Mouse (Mus musculus) kidney, adult 8-10 months (tissue): ENCODE measurements at regions not wholly inside any gene's neighbourhood (a gene's known extent, or its start where the extent isn't known, plus 50 kb on each side); places are given as distances from the start of the nearest gene placed in this dataset.

ENCODE experiments used
- DNase-seq, 2 experiments: peaks; one replicate each; pipeline ENCODE4 v3.0.0; 2022

DNA sequence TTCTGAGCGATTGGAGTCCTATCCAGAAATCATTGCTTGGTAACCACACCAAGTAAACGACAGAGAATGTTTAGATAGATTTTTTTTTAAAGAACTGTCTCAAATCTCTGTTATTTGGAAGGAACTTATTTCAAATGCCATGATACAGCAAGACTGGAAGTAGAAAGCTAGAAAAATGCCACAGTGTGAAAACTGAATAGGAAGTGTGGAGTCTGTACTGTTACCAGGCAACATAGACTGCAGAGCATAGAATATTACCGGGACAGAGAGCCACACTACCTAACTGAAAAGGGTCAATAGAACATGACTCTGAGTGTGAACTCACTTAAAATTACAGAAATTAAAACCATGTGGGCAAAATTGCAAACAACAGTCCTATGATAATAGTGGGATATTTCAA lies 52.4 kb upstream of the Adcy1 start:
- no peak for DNase-seq

DNA sequence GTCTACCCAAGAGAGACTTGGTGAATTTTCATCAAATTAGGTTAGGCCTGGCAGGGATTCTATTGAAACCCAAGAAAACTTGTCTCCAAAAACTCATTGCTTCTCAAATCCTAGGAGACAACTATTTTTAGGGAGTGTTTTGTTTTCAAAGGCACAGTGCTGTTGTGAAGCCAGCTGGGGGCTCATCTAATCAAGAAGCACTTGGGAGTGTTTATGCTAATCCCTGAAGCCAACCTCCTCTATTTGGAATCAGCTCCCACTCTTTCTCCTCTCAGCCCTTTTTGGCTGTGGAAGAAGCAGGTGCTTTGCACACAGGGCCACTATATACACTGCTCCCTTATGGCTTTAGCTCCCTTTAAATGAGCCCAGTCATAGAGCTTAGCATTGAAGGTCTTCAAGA lies 64.0 kb upstream of the Adcy1 start:
- no peak for DNase-seq

DNA sequence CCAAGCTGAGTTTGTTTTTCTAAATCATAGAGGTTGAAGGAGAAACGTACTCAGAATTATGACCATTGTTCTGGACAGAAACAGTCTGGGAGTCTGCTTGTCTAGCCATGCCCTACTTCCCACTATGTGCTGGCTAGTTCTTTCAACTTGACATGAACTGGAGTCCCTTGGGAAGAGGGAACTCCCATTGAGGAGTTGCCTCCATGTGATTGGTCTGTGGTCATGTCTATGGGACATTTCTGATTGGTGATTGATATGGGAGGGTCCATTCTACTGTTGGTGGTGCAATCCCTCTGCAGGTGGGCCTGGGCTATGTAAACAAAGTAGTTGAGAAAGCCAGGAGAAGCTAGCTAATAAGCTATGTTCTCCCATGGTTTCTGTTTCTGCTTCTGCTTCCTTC lies 64.5 kb upstream of the Adcy1 start:
- no peak for DNase-seq

DNA sequence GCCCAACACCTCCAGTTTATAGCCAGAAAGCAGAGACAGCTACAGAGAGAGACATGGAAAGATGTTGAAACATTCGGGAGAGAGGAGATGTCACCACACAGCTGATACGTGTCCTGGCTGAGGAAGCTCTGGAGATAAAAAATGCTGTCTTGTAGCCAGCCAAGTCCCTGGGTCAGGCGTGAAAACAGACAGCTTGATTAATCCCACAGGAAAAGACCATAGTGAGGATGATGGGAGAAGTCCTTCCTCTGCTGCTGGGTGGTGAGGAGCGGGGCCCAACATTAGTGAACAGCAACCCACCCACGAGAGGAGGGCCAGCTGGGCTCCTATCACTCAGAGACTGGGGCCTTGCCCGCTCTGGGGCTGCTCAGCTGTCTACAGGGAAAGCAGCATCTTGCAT lies 65.8 kb upstream of the Adcy1 start:
- no peak for DNase-seq

DNA sequence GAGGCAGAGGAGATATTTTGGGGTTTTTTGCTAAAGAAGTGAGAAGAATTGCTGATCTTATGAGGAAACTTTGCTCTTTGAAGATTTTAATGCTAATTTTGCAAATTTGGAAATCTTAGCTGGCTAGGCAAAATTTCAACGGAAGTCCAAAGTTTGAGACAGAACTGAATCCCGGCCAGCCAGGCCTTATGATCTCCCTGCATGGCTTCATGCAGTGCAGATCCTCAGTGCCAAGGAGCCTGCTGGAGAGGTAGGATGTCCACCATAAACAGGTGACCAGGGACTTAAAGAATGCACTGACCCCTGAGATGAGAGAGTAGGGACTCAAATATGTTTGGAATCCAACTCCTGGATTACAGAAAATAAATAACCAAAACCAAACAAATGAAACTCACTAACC lies 69.6 kb upstream of the Adcy1 start:
- DNase-seq: peak; percentile 47 to 71

DNA sequence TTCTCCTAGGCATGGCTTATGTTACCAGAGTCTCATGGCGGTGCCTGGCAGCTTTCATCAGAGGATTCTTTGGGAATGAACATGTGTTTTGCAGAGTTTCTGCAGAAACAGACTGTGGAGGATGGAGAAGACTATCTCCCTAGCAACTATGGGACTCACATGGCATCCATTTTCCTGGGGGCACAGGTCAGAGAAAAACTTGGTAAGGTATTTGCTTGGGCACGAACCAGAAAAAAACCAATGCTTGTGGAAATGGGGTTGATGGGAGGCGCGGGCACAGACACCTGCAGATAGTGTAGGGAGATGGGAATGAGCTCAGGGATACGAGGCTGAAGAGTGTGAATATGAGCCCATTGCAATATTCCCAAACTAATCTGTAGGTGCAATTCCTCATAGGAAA lies 71.7 kb upstream of the Adcy1 start:
- DNase-seq: no peak

DNA sequence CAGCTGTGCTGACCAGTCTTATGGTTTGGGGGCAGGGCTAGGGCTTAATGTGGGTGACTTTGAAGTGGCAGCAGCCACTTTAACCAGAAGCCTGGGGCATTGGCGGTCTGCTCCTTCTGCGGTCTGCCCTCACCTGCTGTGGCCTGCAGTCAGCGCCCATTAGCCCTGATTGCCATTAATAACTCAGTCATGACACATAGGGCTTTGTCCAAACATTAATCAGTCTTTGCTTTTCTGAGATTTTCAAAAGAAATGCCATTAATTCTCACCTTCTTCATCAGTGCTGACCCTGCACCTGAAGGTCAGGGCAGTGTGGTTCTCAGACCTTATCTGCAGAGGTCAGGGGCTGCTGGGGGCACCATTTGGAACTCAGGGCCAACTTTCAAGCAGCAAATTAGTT lies 72.6 kb upstream of the Adcy1 start:
- no peak for DNase-seq

DNA sequence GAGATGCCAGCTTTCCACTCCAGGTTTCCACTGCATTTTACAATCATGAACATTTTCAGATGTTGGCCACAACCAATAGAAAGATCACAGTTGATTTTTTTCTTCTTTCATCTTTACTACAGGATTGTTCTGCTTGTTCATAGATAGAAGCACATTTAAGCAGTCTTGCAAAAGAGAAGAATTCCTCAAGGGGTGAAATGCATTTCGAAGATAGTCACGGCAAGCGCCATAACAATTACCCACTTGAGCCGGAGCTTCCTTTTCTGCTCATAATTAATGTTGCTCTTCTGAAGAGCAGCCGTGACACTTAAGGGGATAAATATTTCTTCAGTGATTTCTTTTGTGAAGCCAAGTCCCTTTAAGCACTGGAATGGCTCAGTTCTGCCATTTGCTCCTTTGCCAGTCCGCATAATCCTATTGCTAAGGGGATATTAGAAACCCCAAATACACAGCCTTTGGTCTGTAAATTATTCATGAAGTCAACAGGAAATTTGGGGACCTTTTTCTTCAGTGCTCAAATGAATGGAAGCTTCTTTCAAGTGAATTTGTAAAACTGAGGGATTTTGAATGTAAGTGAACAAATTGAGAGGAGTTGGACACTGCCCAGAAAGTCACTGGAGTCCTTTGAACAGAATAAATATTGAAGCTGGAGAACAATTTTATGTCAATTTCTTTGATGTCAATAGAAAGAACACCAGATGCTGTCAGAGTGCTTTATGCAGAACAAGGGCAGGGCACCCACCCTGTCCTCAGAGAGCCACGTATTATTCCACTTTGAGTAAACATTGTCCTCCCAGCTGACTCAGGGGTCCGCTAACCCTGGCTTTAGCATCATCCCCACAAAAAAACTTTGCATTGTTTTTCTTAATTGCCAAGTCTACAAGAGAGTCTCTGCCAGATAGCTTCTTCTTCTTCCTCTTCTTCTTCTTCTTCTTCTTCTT lies 74.1 kb upstream of the Adcy1 start:
- DNase-seq: no peak

DNA sequence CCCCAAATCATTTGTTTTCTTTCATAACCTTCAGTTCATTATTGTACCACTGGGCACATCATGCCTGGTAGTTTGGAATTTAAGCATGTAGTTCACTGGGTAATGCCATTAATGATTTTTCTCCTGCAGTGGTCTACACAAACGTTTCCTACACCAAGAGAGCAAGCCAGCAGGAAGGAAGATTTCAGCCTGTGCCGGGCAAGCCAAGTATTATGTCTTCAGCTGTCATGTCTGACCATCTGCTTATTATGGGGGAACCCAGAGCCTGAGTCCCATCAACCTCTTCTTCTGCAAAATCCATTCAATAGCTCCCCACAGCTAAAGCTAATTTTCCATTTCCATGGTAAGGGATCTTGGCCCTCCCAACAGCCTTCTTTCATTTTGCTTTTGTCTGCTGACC lies 75.3 kb upstream of the Adcy1 start:
- no peak for DNase-seq

DNA sequence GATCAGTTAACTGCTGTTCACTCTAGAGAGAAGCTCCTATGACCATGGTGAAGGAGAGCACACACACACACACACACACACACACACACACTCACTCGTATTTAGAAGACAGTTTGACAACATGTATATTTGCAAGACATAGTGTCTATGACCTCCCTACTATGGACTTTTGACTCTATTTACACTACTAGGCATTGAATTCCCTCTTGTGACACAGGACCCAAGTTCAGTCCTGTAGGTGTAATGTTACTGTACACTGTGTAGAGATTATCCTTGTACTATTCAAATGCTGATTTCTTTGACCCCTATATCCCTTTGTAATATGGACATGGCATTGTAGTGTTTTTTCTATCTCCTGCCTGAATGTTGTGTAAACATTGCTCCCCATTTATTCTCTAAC lies 76.2 kb upstream of the Adcy1 start:
- DNase-seq: no peak

DNA sequence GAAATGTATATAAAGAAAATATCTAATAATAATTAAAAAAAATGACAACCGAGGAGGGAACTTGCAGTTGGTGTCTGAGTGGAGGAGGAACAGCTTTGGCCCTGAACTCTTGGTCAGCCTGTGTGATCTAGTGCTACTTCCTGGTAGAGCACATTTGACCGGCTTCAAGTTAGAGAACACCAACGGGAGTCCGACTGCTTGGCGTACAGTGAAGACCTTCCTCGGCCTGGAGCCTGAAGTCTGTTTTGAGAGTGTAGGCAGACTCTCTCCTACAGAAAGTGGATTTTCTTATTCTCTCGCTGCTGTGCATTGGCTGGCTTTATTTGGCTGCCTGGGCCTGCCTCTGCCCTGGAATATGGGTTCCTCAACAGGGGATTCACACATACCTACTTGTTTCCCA lies 81.2 kb upstream of the Adcy1 start:
- no peak for DNase-seq

DNA sequence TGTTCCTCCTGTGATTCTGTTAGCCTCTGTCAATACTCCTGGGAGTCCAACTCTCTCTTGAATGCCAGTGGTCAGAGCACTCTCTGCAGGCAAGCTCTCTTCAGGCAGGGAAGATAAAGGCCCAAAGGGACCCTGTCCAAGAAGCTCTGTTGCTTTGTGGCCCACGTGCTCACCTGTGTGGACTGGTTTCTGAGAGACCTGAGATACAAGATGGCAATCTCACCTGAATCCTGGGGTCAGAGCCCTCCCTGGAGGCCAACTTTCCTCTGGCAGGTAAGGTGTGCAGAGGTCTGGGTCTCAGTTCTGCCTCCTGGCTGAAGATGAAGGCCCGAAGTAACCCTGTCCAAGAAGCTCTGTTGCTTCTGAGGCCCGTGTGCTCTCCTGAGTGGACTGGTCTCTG lies 83.6 kb upstream of the Adcy1 start:
- no peak for DNase-seq

DNA sequence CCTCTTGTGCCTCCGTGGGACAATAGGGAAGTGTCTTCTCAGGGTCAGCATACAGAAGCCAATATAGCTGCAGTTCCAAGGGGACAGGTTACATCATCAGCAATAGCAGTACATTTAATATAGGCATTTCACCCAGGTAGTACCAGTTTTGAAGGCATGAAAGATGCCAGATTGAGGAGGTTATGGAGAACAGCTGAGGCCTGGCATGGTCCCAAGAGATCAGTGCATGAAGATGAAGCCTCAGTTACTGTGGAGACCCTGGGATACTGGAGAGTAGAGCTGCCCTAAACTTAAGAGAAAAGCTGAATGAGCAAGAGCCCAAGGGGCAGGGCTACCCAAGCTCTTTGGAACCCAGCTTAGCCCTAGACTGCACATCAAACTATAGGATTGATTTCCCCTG lies 94.1 kb upstream of the Adcy1 start:
- no peak for DNase-seq

DNA sequence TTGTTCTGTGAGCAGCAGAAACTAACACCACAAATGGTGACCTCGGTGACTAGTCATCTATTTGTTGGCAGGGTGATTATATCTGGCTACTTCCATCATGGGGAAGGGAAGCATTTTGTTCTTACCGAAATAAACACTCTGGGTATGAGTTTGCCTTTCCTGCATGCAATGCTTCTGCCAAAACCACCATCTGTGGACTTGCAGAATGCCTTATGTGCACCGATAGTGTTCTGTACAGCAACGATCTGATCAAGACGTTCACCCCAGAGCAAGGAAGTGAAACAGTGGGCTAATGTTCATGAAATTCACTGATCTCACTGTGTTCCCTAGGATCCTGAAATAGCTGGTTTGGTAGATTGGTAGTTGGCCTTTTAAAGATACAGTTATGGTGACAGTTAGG lies 96.3 kb upstream of the Adcy1 start:
- DNase-seq: no peak

DNA sequence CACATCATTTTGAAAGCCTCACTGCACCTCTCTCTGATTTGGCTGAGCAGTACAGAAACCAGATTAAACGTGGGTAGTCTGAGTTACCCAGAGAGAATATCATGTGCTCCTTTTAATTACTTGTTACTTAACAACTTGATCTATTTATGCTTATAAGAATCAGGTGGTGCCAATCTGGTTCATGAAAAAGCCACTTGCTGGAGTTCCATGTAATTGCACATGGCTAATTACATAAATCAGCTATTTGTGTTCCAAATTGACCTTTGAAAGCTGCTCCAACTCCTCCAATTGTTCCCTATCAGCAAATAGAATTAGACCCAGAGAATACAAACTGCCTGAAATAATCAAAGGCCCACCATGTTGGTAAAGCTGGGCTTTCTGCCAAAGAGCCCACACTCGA lies 98.8 kb upstream of the Adcy1 start:
- no peak for DNase-seq

DNA sequence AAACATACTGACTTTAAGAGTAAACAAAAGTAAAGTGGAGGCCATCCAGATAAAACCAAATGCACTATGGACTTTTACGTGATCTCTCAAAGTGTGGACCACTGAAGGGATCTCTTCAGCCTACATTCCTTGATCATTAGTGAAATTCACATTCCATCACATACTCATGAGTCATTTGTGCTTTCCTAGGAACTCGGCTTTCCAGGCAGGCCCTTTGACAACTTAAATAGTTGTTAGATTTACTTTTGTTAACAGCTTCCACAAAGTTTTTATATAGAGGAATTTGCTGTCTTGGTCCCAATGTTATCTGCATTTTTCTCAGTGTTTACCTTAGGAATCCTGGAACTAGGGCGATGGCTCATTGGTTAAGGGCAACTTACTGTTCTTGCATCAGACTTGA lies 99.7 kb upstream of the Adcy1 start:
- DNase-seq: no peak

DNA sequence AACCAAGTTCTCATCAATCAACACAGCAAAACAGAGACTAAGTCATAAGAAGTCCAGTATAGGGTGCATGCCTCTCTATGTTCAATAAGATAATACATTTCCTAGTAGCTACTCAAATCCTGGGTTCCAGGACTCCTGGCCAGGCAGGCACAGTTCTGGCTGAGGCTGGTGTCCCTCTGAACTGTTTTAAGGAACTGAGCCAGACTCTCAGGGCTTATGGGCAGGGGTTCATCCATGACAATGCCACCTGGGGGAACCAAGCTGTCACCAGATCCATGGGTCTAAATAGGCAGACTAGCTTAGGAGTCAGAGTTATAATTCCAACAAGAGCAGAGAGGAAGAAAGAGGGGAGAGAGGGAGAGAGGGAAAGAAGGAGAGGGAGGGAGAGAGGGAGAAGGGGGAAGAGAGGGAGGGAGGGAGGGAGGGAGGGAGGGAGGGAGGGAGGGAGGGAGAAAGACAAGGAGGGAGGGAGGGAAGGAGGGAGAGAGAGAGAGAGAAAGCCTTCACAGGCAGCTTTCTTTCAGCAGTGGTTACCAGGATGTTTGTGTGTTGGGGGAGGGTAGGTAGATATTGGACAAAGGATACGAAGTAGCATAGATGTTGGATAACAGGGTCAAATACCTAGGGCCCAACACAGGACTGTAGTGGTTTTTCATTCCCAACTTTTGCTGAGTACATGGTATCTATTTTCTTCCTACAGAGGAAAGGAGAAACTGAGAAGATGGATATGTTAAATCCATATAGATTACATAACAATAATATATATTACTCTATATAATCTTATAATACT lies 100.3 kb upstream of the Adcy1 start:
- no peak for DNase-seq

DNA sequence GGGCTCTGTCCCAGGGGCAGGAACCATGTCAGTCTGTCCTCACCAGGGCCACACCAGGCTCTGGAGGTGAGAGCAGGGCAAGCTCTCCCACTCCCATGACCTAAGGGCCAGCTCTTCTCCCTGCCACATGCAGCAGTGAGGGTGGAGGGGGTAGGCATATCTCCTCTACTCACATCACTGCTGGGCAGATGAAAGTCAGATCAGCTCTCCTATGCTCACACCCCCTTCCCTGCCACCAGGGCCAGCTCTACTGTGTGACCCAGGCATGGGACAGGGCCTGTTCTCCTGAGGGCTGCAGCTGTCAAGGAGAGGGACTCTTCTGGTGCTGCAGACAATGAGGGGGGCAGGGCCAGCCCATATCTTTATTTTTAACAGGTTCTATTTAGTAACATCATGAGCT lies 101.0 kb upstream of the Adcy1 start:
- no peak for DNase-seq

DNA sequence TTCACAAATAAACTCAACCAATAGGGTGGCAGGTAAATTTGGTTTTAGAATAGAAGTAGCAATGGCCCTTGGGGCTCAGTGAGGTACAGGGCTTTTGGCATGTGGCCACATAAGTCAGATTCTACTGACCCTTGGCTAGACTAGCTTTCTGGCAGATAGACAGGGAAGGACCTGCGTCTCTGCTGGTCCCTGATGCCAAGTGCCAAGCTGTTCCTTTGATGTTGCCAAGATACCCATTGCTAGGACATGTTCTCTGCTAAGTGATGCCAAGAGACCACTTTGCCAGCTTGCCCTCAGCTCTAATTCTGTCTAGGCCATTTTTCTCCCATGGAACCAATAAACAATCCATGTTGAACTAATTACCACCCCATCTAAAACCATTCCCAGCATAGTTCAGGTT lies 110.5 kb upstream of the Adcy1 start:
- DNase-seq: peak in 1 of 2 experiments; percentile 2

DNA sequence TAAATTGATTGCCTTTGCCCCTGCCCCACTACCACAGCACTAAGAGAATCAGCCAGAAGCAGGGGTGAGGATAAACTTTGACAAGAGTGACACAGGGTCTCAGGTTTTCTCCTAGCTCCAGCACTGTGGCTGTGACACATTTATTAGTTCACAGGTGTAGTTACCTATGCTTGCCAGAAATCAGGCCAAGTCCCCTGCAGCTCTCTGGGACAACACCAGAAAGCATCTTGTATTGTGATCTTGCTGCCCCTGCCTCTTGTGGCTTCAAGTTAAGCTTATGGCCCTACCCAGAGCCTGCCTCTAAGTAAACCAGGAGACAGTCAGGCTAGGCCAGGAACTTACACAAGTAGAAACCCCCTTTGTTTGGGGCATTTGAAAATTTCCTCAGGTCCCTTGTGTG lies 111.9 kb upstream of the Adcy1 start:
- DNase-seq: no peak

DNA sequence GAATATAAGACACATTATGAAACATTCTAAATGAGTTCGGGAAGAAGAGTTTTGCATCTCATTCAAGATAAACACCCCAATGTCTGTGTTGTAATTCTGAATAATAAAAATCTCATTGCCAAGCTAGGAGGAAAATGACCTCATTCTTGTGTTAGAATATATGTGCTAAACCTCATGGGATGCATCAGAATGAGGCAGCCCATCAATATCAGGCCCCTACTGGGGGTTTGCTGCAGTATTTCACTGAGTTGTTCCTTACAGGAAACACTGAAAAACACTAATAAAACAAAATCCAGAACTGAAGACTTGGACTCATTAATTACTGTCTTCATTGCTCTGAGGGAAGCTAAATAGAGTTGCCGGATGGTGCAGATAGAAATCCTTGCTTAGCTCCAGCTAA lies 111.6 kb upstream of the Gm11983 start:
- no peak for DNase-seq

DNA sequence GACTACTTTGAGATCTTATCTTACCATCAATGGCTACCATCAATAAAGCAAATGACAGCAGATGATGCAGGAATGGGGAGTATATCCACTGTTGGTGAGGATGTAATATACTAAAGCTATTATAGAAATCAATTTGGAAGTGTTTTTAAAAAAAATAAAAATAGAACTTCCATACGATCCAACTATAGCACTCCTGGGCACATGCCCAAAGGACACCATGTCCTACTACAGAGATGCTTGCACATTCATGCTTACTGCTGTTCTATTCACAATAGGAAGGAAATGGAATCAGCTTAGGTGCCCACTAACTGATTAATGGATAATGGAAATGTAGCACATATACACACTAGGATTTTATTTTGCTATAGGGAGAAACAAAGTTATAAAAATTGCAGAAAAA lies 96.7 kb upstream of the Gm11983 start:
- no peak for DNase-seq

DNA sequence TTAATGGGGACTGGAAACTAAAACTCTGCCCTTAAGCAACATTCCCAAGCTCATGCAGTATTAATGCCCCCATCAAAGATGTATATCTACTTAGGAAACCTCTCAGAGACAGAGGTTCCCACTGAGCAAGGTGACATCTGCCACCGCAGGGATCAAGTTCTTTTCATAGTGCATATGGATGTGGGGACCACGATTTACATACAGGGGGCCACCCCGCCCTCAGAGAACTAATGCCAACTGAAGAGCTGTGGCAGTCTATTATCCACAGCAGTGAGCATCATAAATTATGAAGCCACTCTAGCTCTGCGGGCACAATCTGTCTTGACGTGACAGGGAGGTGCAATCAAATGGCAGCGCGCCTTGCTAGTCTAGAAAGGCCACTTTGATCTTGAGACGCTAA lies 88.6 kb upstream of the Gm11983 start:
- DNase-seq: no peak

DNA sequence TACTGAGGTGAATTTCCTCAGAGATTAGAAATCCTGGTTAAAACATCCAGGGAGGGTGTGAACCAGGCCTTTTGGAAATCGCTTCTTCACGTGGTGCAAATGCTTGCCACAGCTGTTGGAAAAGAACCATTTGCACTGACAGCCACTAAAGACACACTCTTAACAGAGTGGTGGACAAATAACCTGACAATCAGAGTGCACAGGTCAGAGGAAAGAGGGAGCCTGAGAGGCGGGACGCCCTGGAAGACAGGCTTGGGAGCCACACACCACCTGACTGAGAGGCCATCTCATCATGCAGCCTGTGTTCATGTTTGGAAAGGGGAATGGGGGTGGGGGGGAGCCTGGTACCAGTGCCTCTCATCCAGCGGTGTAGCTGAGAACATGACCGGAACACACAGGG lies 87.0 kb upstream of the Gm11983 start:
- DNase-seq: no peak
